Mouse (Mus musculus): ENCODE measurements at regions not wholly inside any gene's neighbourhood (a gene's known extent, or its start where the extent isn't known, plus 50 kb on each side); places are given as distances from the start of the nearest gene placed in this dataset.

DNA sequence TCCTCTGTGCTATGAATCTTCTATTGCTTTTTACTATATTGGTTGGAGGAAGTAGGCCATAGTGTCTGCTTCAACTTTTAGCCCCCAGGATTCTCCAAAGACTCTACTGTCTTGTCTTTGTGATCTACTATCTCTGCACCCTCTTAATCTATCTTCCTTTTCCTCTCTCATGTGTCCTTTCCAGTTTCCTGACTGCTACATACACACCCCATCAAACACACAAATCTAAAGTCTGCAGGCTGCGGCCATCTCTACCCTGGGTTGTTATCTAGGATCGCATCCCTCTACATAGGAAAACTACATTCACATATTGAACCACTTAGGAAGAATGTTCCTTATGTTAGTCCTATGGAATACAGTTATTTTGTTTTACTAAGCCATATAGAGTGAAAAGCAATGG lies 211.4 kb upstream of the Klf3 start:
- no peak for TF ChIP-seq CTCF (IDR thresholded peaks at IDR 0.05; ENCODE audit: borderline replicate concordance, insufficient read depth, low read depth, low read length)
- TF ChIP-seq POLR2A (IDR thresholded peaks at IDR 0.05; ENCODE audit: borderline replicate concordance, insufficient read depth, low read length): no peak
